Mouse (Mus musculus) midbrain, embryonic 16.5 days (tissue): ENCODE results near the gene Map4k4. TPM values are rescaled to one million over a fixed set of nuclear protein-coding genes. Genes with fewer than 3 reads are reported as not detected.
A peak's percentile ranks its signal among the peaks of the same experiment; 100 is the strongest.

ENCODE experiments used
- ATAC-seq: fragments of 200-750 bp; cut with Nextera tagmentation; 2 replicates; pipeline ENCODE4 v1.8.0; 2017; ENCODE audit warnings: moderate TSS enrichment
- H3K27ac ChIP-seq: fragments of 300-500 bp; sonication (generic); 2 replicates; pipeline ENCODE4 v1.5.1; 2014; ENCODE audit warnings: mild to moderate bottlenecking, low read length, mixed read lengths
- H3K27me3 ChIP-seq: fragments of 300-500 bp; sonication (generic); 2 replicates; pipeline ENCODE4 v1.6.1; 2014; ENCODE audit warnings: low read depth, low read length, mixed read lengths; ENCODE audit not compliant: control insufficient read depth, insufficient read depth
- H3K36me3 ChIP-seq: fragments of 300-500 bp; sonication (generic); 2 replicates; pipeline ENCODE4 v1.6.1; 2014; ENCODE audit warnings: mild to moderate bottlenecking, low read length, moderate library complexity, mixed read lengths; ENCODE audit not compliant: control insufficient read depth, insufficient read depth
- H3K4me1 ChIP-seq: fragments of 300-500 bp; sonication (generic); 2 replicates; pipeline ENCODE4 v1.6.1; 2014; ENCODE audit warnings: mild to moderate bottlenecking, low read length, mixed read lengths; ENCODE audit not compliant: control insufficient read depth, insufficient read depth
- H3K4me2 ChIP-seq: fragments of 300-500 bp; sonication (generic); 2 replicates; pipeline ENCODE4 v1.6.1; 2014; ENCODE audit warnings: mild to moderate bottlenecking, low read length, mixed read lengths
- H3K4me3 ChIP-seq: fragments of 300-500 bp; sonication (generic); 2 replicates; pipeline ENCODE4 v1.5.1; 2014; ENCODE audit warnings: low read depth, mild to moderate bottlenecking, low read length, moderate library complexity, mixed read lengths
- H3K9ac ChIP-seq: fragments of 300-500 bp; sonication (generic); 2 replicates; pipeline ENCODE4 v1.6.1; 2014; ENCODE audit warnings: low read depth, low read length, mixed read lengths
- H3K9me3 ChIP-seq: fragments of 300-500 bp; sonication (generic); replicated peaks from 2 replicates; pipeline ENCODE4 v1.6.1; 2014; ENCODE audit warnings: mild to moderate bottlenecking, low read length, mixed read lengths; ENCODE audit not compliant: control insufficient read depth, poor library complexity, severe bottlenecking
- WGBS: fragments of 180-500 bp; shearing (Covaris S2); extraction: QIAGEN DNeasy Blood & Tissue Kit; methylation state at CpG from one replicate; pipeline ENCODE4 v1.1.7; 2014; 5-methylcytosine and 5-hydroxymethylcytosine counted together
- polyA plus RNA-seq: library from polyadenylated mRNA; unstranded; fragments of >200 nt; fragmentation: Nextera tagmentation; extraction: Ambion mirVana; gene quantifications from 2 replicates; pipeline ENCODE4 v1.2.1, GENCODE M21; 2015

The Map4k4 gene
- polyA plus RNA-seq, 1 experiment from 2014 or later, result 31.4 TPM

DNA sequence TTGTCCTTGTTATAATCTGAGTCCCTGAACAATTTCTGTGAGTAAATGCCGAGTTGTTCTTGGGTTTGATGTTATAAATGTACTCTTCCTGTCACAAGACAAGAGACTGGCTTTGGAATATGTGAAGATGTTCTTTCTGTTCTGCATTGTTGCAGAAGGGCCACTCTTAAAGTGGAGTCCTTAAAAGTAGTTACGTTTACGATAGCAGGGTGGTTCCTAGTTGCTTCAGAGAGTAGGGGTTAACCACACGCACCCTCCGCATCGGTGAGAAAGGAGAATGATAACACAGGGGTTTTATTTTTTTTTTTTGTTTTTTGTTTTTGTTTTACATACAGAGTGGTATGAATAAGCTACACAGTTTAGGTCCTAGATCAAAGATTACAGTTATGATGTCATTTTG lies 60.4 kb downstream of the Map4k4 start:
- H3K36me3 ChIP-seq, result no peaks in the 10 kb centered on the region
- H3K4me2 ChIP-seq, result no peak overlapping the region
- no peaks in the 10 kb centered on the region for H3K27me3 ChIP-seq
- no peak overlapping the region for H3K27ac ChIP-seq
- no peak overlapping the region for H3K4me3 ChIP-seq
- H3K9ac ChIP-seq, result no peak overlapping the region
- no peak for ATAC-seq
- H3K4me1 ChIP-seq, result peaks cover 35% of the 10 kb centered on the region
- H3K9me3 ChIP-seq, result no peaks in the 10 kb centered on the region
- WGBS, result 90% methylated on average over 6 of the region's 6 CpGs

DNA sequence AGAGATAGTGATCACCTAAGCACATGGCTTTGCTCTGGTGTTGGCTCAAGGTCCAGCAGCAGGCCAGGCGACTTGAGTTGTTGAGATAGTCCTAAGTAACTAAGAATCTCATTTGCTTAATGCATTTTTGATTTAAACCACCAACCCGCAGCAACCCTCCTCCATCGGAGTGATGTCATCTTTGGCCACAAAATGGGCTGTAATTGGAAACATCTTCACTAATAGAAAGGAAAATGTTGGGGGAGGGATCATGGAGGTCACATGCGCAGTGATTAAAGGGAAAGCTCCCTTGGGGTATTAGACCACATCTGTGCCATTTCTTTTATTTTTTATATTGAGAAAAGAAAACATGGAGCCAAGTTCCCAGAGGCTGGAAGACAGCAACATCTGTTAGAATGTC lies 61.6 kb downstream of the Map4k4 start:
- no peak overlapping the region for H3K4me3 ChIP-seq
- 57% methylated on average over 4 of the region's 4 CpGs for WGBS
- ATAC-seq, result no peak
- no peaks in the 10 kb centered on the region for H3K36me3 ChIP-seq
- H3K4me1 ChIP-seq, result peaks cover 31% of the 10 kb centered on the region
- H3K9me3 ChIP-seq, result no peaks in the 10 kb centered on the region
- no peak overlapping the region for H3K4me2 ChIP-seq
- no peaks in the 10 kb centered on the region for H3K27me3 ChIP-seq
- no peak overlapping the region for H3K9ac ChIP-seq
- no peak overlapping the region for H3K27ac ChIP-seq

- WGBS, result 78% methylated on average over 8 of the region's 8 CpGs
- H3K4me3 ChIP-seq, result no peak overlapping the region
- H3K36me3 ChIP-seq, result no peaks in the 10 kb centered on the region
- H3K9me3 ChIP-seq, result no peaks in the 10 kb centered on the region
- peaks cover 27% of the 10 kb centered on the region for H3K4me1 ChIP-seq
- H3K9ac ChIP-seq, result no peak overlapping the region
- peak; percentile 12; the same call in 1 of the 2 replicates for ATAC-seq
- H3K27ac ChIP-seq, result peak overlapping the region; percentile 26; the same call in 1 of the 2 replicates
- H3K4me2 ChIP-seq, result no peak overlapping the region
- H3K27me3 ChIP-seq, result no peaks in the 10 kb centered on the region
Measured at GRCm38 (mm10) chr1:39962840-39963239, 62.1 kb downstream of the Map4k4 start.

DNA sequence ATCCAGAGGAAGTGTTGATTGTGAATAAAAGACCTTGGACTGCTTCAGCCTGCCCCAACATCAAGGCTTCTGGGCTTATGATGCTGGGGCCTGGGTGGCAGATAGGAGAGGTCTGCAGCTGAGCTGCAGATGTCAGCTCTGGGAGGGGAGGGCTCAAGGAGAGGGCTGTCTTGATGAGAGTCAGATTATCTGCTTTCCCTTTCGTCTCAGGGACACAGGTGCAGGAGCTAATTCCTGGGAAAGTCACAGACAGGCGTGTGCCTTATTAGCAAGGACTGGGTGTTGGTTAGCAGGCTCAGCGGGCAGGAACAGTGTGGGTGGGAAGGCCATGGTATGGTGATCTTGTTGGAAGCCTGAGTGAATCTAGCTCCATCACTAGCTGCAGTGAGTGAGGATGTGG lies 63.1 kb downstream of the Map4k4 start:
- no peaks in the 10 kb centered on the region for H3K36me3 ChIP-seq

GRCm38 (mm10) chr1:39964427-39964826 lies 63.7 kb downstream of the Map4k4 start:
- Histone ChIP-seq H3K4me1 (peaks cover 22% of the 10 kb centered on the region), H3K4me3 (no peak overlapping the region)

More for the DNA sequence above, 63.1 kb downstream of the Map4k4 start:
- ATAC-seq, result no peak; the same call in 1 of the 2 replicates
- Histone ChIP-seq H3K4me1 (peaks cover 24% of the 10 kb centered on the region), H3K27me3 (no peaks in the 10 kb centered on the region), H3K9ac (no peak overlapping the region), H3K27ac (peak overlapping the region; percentile 55; the same call in 1 of the 2 replicates), H3K4me3 (no peak overlapping the region), H3K4me2 (no peak overlapping the region), H3K9me3 (no peaks in the 10 kb centered on the region)
- 50% methylated on average over 3 of the region's 3 CpGs for WGBS

DNA sequence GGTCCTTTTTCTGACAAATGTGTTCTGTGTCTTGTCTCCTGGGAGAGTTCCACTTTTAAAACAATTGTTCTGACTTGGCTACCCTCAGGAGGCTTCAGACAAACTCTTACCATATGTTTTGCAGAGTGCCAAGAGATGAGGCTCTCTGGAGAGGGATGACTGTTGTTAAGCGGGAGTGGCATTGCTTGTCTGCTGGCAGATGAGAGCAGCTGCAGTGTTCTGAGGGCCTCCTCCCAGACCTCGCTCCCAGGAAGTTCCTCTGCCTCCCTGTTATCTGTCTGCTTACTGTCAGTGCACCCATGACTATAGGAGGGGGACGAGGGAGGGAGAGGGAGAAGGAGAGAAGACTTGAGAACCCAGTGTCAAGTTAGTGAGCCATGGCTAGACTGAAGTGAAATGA lies 64.7 kb downstream of the Map4k4 start:
- Histone ChIP-seq H3K36me3 (no peaks in the 10 kb centered on the region), H3K27me3 (no peaks in the 10 kb centered on the region), H3K4me2 (no peak overlapping the region), H3K4me3 (no peak overlapping the region), H3K4me1 (peaks cover 17% of the 10 kb centered on the region), H3K9me3 (no peaks in the 10 kb centered on the region), H3K9ac (no peak overlapping the region), H3K27ac (no peak overlapping the region)
- WGBS, result 75% methylated on average over 3 of the region's 3 CpGs
- ATAC-seq, result no peak

More at GRCm38 (mm10) chr1:39964427-39964826, 63.7 kb downstream of the Map4k4 start:
- Histone ChIP-seq H3K4me2 (no peak overlapping the region), H3K9ac (no peak overlapping the region), H3K27ac (no peak overlapping the region), H3K9me3 (no peaks in the 10 kb centered on the region), H3K27me3 (no peaks in the 10 kb centered on the region), H3K36me3 (no peaks in the 10 kb centered on the region)
- WGBS, result 92% methylated on average over 2 of the region's 2 CpGs
- ATAC-seq, result no peak

- Histone ChIP-seq H3K36me3 (no peaks in the 10 kb centered on the region), H3K4me1 (peaks cover 11% of the 10 kb centered on the region), H3K4me2 (no peak overlapping the region), H3K9me3 (no peaks in the 10 kb centered on the region), H3K27me3 (no peaks in the 10 kb centered on the region), H3K4me3 (no peak overlapping the region), H3K9ac (no peak overlapping the region), H3K27ac (no peak overlapping the region)
- ATAC-seq, result no peak
- 80% methylated on average over 7 of the region's 7 CpGs for WGBS
Measured at GRCm38 (mm10) chr1:39968999-39969398, 68.3 kb downstream of the Map4k4 start.

DNA sequence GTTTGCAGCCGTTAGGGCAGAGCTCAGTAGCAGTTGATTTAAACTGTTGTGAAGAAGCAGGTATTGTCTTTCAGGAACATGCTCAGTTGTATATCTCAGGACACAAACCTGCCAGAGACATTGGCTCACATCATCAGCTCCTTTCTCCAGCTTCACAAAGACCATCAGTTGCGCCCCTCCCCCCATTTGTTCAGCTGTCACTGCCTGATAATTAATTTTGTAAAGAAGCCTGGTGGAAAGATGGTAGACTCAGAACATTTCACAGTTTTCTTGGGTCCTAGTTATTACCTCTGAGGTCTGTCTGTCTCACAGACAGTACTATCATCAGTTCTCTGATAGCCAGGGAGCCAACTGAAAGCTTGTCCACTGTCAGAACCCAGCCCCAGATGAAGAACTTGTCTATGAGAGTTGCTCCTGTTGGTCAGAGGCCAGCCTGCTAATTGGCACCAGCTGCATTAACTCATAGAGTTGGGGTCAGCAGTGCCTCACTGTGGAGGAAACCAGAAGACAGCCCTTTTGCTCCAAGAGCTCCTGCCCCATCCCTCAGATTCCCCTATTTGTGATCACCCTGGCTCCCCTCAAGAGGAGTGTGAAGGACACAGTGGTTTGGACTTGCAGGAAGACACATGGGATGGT lies 69.2 kb downstream of the Map4k4 start:
- Histone ChIP-seq H3K9ac (no peak overlapping the region), H3K4me2 (no peak overlapping the region), H3K27ac (no peak overlapping the region), H3K4me1 (peaks cover 9% of the 10 kb centered on the region; the same call in 1 of the 2 replicates), H3K4me3 (no peak overlapping the region), H3K9me3 (no peaks in the 10 kb centered on the region), H3K36me3 (no peaks in the 10 kb centered on the region; the same call in 1 of the 2 replicates), H3K27me3 (no peaks in the 10 kb centered on the region)
- WGBS, result 60% methylated on average over 2 of the region's 2 CpGs
- peak; percentile 36; the same call in 1 of the 2 replicates for ATAC-seq

- Histone ChIP-seq H3K9ac (no peak overlapping the region), H3K27ac (peak overlapping the region; percentile 53; the same call in 1 of the 2 replicates), H3K27me3 (no peaks in the 10 kb centered on the region), H3K4me3 (no peak overlapping the region), H3K4me2 (no peak overlapping the region), H3K4me1 (peaks cover 13% of the 10 kb centered on the region), H3K36me3 (peaks cover 4% of the 10 kb centered on the region), H3K9me3 (no peaks in the 10 kb centered on the region)
- ATAC-seq, result no peak
- WGBS, result 72% methylated on average over 7 of the region's 7 CpGs
Measured at GRCm38 (mm10) chr1:39972411-39972810, 71.7 kb downstream of the Map4k4 start.
